Mouse (Mus musculus) urinary bladder, postnatal 4 days (tissue): Measurements from ENCODE around the gene Aldh3b3.

Source experiments
- DNase-seq, 2 experiments: peaks; one replicate each; pipeline ENCODE4 v3.0.0; 2021 to 2022; ENCODE audit warnings: low spot score in 2 of 2

The Aldh3b3 gene

GRCm38 (mm10) chr19:4001752-4002151, 43.3 kb downstream of the Aldh3b3 start:
- no peak for DNase-seq

GRCm38 (mm10) chr19:4003112-4003511, 44.7 kb downstream of the Aldh3b3 start, which contains the start of gene Doc2g:
TSS of gene Doc2g (plus strand) at chr19:4003313.
- DNase-seq, result no peak

GRCm38 (mm10) chr19:4003641-4004040, 45.2 kb downstream of the Aldh3b3 start:
- DNase-seq, result no peak

GRCm38 (mm10) chr19:4004331-4004730, 45.9 kb downstream of the Aldh3b3 start:
- no peak for DNase-seq

GRCm38 (mm10) chr19:4005091-4005490, 46.6 kb downstream of the Aldh3b3 start:
- no peak for DNase-seq

- DNase-seq, result no peak
Measured at GRCm38 (mm10) chr19:4005971-4006370, 47.5 kb downstream of the Aldh3b3 start.

GRCm38 (mm10) chr19:4011086-4011485, 52.6 kb downstream of the Aldh3b3 start:
- no peak for DNase-seq

- peak; percentile 92 to 94 for DNase-seq
Measured at GRCm38 (mm10) chr19:4012432-4013022, 54.1 kb downstream of the Aldh3b3 start, which contains the start of gene Ndufv1. TSS of gene Ndufv1 (minus strand) at chr19:4012806.

GRCm38 (mm10) chr19:4013066-4013465, 54.6 kb downstream of the Aldh3b3 start:
- no peak for DNase-seq

GRCm38 (mm10) chr19:4014802-4015201, 56.4 kb downstream of the Aldh3b3 start:
- DNase-seq, result no peak

GRCm38 (mm10) chr19:4015635-4016034, 57.2 kb downstream of the Aldh3b3 start:
- no peak for DNase-seq

- DNase-seq, result no peak
Measured at GRCm38 (mm10) chr19:4017921-4018587, 59.6 kb downstream of the Aldh3b3 start.

GRCm38 (mm10) chr19:4018743-4019583, 60.5 kb downstream of the Aldh3b3 start:
- DNase-seq, result peak; percentile 79 to 81
